Mouse (Mus musculus) cerebellum, adult 2 months (tissue): Measurements from ENCODE around the gene Eci3.

ENCODE experiments used
- CTCF ChIP-seq: fragments of 200-500 bp; IDR thresholded peaks from 2 replicates; pipeline ENCODE4 v1.5.1; 2011; ENCODE audit warnings: low read depth, mild to moderate bottlenecking, control low read depth, low read length, moderate library complexity, borderline replicate concordance; ENCODE audit not compliant: insufficient read depth
- POLR2A ChIP-seq: fragments of 200-500 bp; IDR thresholded peaks from 2 replicates; pipeline ENCODE4 v1.6.1; 2011; ENCODE audit warnings: low read length, control low read depth, borderline replicate concordance; ENCODE audit not compliant: insufficient read depth

DNA sequence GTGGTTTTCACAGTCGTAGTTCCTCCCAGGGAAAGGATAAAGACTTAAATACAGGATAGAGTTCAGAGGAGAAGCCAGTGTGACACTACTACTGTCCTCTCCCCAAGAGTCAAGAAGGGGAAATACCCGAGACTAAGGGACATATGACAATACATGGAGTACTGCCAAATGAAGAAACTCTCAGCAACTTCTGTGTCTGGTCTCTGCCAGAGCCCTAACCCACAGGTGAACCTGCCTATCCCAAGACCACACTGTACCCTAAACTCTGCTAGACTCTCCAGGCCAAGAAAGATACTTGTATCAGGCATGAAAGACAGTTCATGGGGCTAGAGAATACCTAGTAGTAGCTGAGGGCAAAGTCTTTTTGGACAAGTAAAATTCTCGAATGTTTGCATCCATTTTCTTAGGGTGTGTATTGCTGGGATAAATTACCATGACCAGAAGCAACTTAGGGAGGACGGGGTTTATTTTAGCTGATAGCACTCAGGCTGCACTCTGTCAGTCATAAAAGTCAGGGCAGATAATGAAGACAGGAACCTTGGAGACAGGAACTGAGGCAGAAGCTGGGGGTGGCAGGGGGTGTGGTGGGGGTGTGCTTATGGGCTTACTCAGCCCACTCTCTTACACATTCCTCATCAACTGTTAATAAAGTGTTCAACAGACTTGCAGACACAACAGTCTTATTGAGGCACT is 28.1 kb upstream of the Eci3 start:
- no peak for TF ChIP-seq CTCF
- no peak for TF ChIP-seq POLR2A
